Mouse (Mus musculus) stomach, embryonic 15.5 days (tissue): ENCODE data around the gene Grm8. TPM values are rescaled to one million over a fixed set of nuclear protein-coding genes. Genes with fewer than 3 reads are reported as not detected.

Experiments used
- ATAC-seq: fragments of 200-750 bp; cut with Nextera tagmentation; 2 replicates; pipeline ENCODE4 v1.8.0; 2017; ENCODE audit warnings: low read depth, moderate number of reproducible peaks, moderate TSS enrichment; ENCODE audit not compliant: insufficient read depth, low FRiP score
- H3K27ac ChIP-seq: fragments of 300-500 bp; sonication (generic); 2 replicates; pipeline ENCODE4 v1.5.1; 2015; ENCODE audit warnings: mild to moderate bottlenecking, inconsistent platforms
- H3K27me3 ChIP-seq: fragments of 300-500 bp; sonication (generic); replicated peaks from 2 replicates; pipeline ENCODE4 v1.6.1; 2015; ENCODE audit warnings: inconsistent platforms
- H3K36me3 ChIP-seq: fragments of 300-500 bp; sonication (generic); 2 replicates; pipeline ENCODE4 v1.6.1; 2015; ENCODE audit warnings: inconsistent platforms
- H3K4me1 ChIP-seq: fragments of 300-500 bp; sonication (generic); 2 replicates; pipeline ENCODE4 v1.6.1; 2015; ENCODE audit warnings: inconsistent platforms
- H3K4me2 ChIP-seq: fragments of 300-500 bp; sonication (generic); 2 replicates; pipeline ENCODE4 v1.6.1; 2015; ENCODE audit warnings: mild to moderate bottlenecking, inconsistent platforms
- H3K4me3 ChIP-seq: fragments of 300-500 bp; sonication (generic); replicated peaks from 2 replicates; pipeline ENCODE4 v1.5.1; 2015; ENCODE audit warnings: inconsistent platforms
- H3K9ac ChIP-seq: fragments of 300-500 bp; sonication (generic); 2 replicates; pipeline ENCODE4 v1.6.1; 2015; ENCODE audit warnings: inconsistent platforms
- H3K9me3 ChIP-seq: fragments of 300-500 bp; sonication (generic); 2 replicates; pipeline ENCODE4 v1.6.1; 2016; ENCODE audit warnings: inconsistent platforms
- WGBS: fragments of 180-500 bp; shearing (Covaris S2); methylation state at CpG from one replicate; pipeline ENCODE4 v1.1.7; 2015; 5-methylcytosine and 5-hydroxymethylcytosine counted together
- polyA plus RNA-seq: library from polyadenylated mRNA; unstranded; fragments of >200 nt; fragmentation: Nextera tagmentation; extraction: Ambion mirVana; gene quantifications from 2 replicates; pipeline ENCODE4 v1.2.1, GENCODE M21; 2015

Gene Grm8
- polyA plus RNA-seq, 1 experiment from 2014 or later = 1.6 TPM

DNA sequence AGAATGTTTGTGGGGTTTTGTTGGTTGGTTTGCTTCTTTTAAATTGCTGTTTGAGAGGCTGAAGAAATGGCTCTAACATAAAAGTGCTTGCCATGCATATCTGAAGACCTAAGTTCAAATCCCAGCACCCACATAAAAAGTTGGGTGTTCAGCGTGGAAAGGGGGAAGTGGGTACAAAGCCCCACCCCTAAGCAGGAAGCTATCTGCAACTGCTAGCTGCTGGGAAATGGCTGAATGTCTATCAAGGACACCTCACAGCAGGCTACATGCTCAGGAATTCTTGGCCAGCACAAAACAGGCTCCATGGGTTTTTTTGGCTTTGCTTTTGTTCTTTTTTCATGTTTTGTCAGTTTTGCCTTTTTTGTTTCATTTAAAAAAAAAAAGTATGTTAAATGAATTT is 20.1 kb downstream of the Grm8 start:
- Histone ChIP-seq H3K27ac (no peak overlapping the region), H3K36me3 (no peaks in the 10 kb centered on the region), H3K4me1 (no peaks in the 10 kb centered on the region), H3K4me2 (no peak overlapping the region), H3K9ac (no peak overlapping the region), H3K4me3 (no peak overlapping the region), H3K27me3 (no peaks in the 10 kb centered on the region), H3K9me3 (no peaks in the 10 kb centered on the region)
- WGBS = 76% methylated on average over 1 of the region's 1 CpGs
- ATAC-seq = no peak

DNA sequence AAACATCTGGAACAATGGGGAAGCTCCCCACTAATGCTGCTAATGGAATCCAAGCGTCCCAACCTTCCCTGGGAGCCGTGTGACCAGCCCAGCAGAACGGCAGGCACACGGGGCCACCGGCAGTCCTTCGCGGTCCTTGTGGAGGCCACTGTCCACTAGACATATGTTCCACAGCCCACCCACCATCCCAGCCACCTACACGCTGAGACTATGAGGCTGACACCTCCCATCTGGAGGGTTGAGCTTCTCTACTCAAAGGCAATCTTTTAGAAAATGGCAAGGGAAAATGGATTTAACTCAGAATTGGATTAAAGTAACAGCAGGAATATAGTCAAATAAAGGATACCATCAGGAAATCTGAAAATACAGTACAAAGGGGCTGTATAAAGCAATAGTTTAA is 23.4 kb downstream of the Grm8 start:
- Histone ChIP-seq H3K9me3 (no peaks in the 10 kb centered on the region), H3K4me2 (no peak overlapping the region), H3K27ac (no peak overlapping the region), H3K4me3 (no peak overlapping the region), H3K9ac (no peak overlapping the region), H3K36me3 (no peaks in the 10 kb centered on the region), H3K4me1 (no peaks in the 10 kb centered on the region), H3K27me3 (no peaks in the 10 kb centered on the region)
- ATAC-seq = no peak
- 79% methylated on average over 8 of the region's 8 CpGs for WGBS

DNA sequence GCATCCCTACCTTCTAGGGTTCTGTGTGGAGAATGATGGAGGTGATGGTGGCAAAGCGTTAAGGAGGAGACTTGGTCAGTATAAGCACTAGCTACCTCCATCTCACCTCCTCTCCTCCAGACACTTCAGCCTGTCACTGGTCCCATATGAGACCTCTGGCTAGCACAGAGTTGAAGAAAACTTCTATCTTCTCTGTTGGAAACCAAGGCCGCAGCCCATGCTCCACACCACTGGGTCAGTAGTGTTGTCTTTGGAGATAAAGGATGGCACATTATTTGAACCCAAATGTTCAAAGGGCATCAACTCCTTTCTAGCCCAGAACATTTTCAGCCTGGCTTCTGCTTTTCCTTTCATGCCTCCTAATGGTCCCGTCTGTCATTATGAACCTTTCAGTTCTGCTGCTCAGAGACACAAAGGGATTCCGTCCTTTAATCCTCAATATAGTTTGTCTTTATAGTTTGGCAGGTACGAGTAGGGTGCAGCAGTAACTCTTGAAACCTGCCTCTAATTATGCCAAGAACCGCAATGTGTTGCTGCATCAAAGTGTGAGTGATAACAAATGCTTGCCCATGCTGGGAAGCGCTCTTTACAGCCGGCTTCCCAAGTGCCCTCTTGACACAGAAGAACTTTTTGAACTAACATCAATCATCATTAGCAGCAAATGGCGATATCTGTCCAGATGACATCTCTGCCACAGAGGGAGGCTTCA is 32.2 kb downstream of the Grm8 start:
- Histone ChIP-seq H3K27me3 (no peaks in the 10 kb centered on the region), H3K4me2 (no peak overlapping the region), H3K9ac (no peak overlapping the region), H3K36me3 (no peaks in the 10 kb centered on the region), H3K27ac (no peak overlapping the region), H3K4me1 (no peaks in the 10 kb centered on the region), H3K4me3 (no peak overlapping the region), H3K9me3 (no peaks in the 10 kb centered on the region)
- no peak for ATAC-seq
- 35% methylated on average over 9 of the region's 9 CpGs for WGBS

DNA sequence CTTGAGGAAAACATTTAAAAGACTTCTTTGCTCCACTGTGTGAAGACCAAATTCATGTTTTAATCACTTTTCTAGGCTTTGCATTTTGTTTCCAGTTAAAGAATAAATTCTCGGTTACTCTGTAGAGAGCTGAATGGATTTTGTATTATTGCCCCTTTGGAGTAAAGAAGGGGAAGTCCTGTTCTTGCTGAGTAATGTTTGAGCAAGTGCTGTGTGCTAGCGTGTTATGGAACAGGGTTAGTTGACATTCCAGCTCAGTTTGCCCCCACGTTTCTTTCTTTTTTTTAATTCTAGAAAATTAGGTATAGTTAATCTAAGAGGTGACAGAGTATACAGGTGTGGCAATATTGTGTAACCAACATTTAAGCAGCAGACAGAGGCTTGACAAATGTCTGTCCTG is 35.0 kb downstream of the Grm8 start:
- H3K27ac ChIP-seq = no peak overlapping the region
- ATAC-seq = no peak
- no peak overlapping the region for H3K4me3 ChIP-seq
- no peak overlapping the region for H3K4me2 ChIP-seq
- no peaks in the 10 kb centered on the region for H3K36me3 ChIP-seq
- WGBS = 74% methylated on average over 3 of the region's 3 CpGs
- no peak overlapping the region for H3K9ac ChIP-seq
- no peaks in the 10 kb centered on the region for H3K9me3 ChIP-seq
- H3K27me3 ChIP-seq = no peaks in the 10 kb centered on the region
- H3K4me1 ChIP-seq = no peaks in the 10 kb centered on the region

DNA sequence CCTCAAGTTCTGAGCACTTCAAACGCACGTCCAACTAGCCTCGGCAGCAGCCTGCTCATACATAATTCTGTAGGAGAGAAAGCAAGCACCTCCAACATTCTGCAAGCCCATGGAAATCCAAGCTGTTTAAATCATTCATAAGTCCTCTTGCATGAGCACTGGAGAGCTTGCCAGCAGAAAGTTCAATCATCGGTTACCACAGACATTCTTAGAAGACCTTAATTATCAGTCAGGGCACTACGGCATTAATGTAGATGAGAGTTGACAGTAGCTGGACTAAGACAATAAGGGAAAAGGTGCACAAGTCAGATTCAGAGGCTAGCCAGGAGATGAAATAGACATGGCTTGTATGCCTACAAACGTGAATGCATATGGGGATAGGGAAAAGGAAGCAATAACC is 42.5 kb downstream of the Grm8 start:
- H3K9ac ChIP-seq = no peak overlapping the region
- no peak for ATAC-seq
- H3K4me2 ChIP-seq = no peak overlapping the region
- no peak overlapping the region for H3K27ac ChIP-seq
- no peaks in the 10 kb centered on the region for H3K4me1 ChIP-seq
- 87% methylated on average over 6 of the region's 6 CpGs for WGBS
- no peaks in the 10 kb centered on the region for H3K27me3 ChIP-seq
- H3K4me3 ChIP-seq = no peak overlapping the region
- H3K36me3 ChIP-seq = no peaks in the 10 kb centered on the region
- H3K9me3 ChIP-seq = no peaks in the 10 kb centered on the region

DNA sequence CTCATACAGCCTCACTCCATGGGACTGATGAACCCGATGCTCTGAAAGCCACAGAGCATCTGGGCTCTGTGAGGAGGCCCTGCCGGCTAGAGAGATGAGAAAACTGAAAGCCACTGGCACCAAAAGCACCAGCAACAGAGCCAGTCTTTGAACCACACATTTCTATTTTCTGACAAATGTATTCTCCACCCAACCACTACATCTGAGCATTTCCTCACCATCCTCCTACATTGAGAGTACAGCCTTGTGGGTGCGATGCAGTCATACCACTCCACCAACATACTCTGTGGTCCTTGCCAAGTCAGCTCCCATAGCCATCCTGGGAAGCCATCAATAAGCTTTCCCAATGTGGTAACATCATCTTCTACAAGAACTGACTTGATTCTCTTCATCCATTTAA is 43.1 kb downstream of the Grm8 start:
- H3K27ac ChIP-seq = no peak overlapping the region
- H3K4me3 ChIP-seq = no peak overlapping the region
- H3K9ac ChIP-seq = no peak overlapping the region
- no peak overlapping the region for H3K4me2 ChIP-seq
- no peaks in the 10 kb centered on the region for H3K9me3 ChIP-seq
- 95% methylated on average over 3 of the region's 3 CpGs for WGBS
- H3K4me1 ChIP-seq = no peaks in the 10 kb centered on the region
- no peaks in the 10 kb centered on the region for H3K36me3 ChIP-seq
- no peak for ATAC-seq
- no peaks in the 10 kb centered on the region for H3K27me3 ChIP-seq

DNA sequence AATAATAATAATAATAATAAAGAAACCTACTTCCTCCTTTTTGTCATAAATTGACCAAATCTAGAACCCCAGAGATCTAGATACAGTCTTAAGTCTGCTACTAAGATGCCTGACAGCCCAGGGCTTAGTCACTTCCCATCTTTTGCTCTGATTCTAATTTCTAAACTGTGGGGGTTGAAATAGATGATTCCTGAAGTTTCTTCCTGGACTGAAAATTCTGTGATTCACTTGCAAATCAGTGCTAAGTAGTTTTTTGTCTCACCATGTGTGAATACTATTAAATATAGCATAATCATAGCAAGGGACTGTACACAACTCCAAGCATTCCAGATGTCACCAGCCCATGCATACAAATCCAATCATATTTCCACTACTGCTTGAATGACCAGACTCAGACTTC is 44.0 kb downstream of the Grm8 start:
- Histone ChIP-seq H3K4me3 (no peak overlapping the region), H3K9me3 (no peaks in the 10 kb centered on the region), H3K27ac (no peak overlapping the region), H3K4me2 (no peak overlapping the region), H3K27me3 (no peaks in the 10 kb centered on the region), H3K9ac (no peak overlapping the region), H3K4me1 (no peaks in the 10 kb centered on the region), H3K36me3 (no peaks in the 10 kb centered on the region)
- no peak for ATAC-seq

DNA sequence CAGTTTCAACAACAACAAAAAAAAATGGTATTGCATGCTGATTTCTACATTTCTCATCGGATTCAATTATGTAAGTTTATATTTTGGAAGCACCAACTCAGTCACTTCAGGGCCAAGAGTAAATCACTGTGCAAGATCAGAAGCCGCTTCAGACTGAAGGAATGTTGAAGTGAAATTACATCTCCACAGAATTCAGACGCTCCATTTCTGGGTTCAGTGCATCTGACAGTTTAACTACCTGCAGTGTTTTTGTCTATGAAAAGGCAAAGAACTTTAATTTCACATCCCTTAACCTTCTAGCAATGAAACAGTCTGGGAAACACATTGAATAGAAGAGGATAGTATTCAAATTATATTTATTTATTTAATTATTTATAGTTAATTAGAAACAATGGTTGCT is 59.4 kb downstream of the Grm8 start:
- 81% methylated on average over 3 of the region's 3 CpGs for WGBS
- Histone ChIP-seq H3K27ac (no peak overlapping the region), H3K9me3 (no peaks in the 10 kb centered on the region), H3K4me1 (no peaks in the 10 kb centered on the region), H3K27me3 (no peaks in the 10 kb centered on the region), H3K4me3 (no peak overlapping the region), H3K36me3 (no peaks in the 10 kb centered on the region), H3K9ac (no peak overlapping the region), H3K4me2 (no peak overlapping the region)
- ATAC-seq = no peak

DNA sequence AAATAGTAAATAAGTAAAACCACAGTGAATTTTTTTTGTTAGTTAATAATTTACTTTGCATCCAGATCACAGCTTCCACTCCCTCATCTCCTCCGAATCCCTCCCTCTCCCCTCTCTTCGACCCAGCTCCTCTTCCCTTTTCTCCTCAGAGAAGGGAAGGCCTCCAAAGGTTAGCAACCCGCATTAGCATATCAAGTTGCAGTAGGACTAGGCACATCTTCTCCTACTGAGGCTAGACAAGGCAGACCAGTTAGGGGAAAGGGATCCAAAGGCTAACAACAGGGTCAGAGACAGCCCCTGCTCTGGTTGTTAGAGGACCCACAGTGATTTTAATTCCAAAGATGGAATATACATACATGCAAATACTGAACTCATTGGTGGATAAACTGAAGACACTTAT is 60.5 kb downstream of the Grm8 start:
- Histone ChIP-seq H3K4me3 (no peak overlapping the region), H3K4me1 (no peaks in the 10 kb centered on the region), H3K27ac (no peak overlapping the region), H3K27me3 (no peaks in the 10 kb centered on the region), H3K9me3 (no peaks in the 10 kb centered on the region), H3K4me2 (no peak overlapping the region), H3K9ac (no peak overlapping the region), H3K36me3 (no peaks in the 10 kb centered on the region)
- WGBS = 60% methylated on average over 3 of the region's 3 CpGs
- ATAC-seq = no peak

DNA sequence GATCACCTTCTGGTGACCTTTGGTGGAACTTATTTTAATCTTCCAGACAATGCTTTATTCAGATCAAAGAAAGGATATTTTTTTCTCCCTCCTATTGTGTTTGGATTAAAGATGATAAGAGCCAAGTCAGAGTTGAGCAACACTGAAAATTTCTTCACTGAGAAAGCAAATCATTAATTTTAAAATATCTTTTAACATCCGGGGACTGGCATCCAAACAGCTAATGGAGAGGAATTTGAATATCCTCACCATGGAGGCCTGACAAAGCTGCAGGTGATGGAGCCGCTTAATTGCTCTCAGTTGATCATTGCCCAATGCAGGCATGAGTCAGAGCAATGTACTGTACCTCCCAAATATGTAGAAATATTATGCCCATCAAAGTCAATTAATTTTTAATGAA is 83.0 kb downstream of the Grm8 start:
- Histone ChIP-seq H3K4me2 (no peak overlapping the region), H3K9me3 (no peaks in the 10 kb centered on the region), H3K4me1 (no peaks in the 10 kb centered on the region), H3K4me3 (no peak overlapping the region), H3K27ac (no peak overlapping the region), H3K27me3 (no peaks in the 10 kb centered on the region), H3K36me3 (no peaks in the 10 kb centered on the region), H3K9ac (no peak overlapping the region)
- no peak for ATAC-seq
- 71% methylated on average over 2 of the region's 2 CpGs for WGBS

DNA sequence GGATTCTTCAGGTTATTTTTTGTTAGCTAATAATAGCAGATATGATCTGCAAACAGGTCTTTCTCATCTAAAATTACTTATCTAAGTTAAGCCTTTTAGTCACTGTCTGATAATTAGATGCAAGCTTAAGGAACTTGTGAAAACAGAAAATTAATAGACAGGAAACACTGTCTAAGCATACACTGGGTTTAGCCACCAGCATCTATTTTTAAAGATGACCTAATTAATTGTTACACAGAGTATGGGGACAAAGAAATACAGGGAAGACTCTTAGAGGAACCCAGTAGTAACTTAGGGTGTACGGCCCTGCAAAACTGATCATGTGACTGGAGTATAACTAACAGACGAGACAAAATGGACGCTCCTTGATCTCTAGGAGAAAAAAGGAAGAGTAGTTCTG is 92.6 kb downstream of the Grm8 start:
- no peaks in the 10 kb centered on the region for H3K9me3 ChIP-seq
- no peak overlapping the region for H3K9ac ChIP-seq
- ATAC-seq = no peak
- WGBS = 82% methylated on average over 3 of the region's 3 CpGs
- H3K27me3 ChIP-seq = no peaks in the 10 kb centered on the region
- H3K27ac ChIP-seq = no peak overlapping the region
- no peak overlapping the region for H3K4me3 ChIP-seq
- no peaks in the 10 kb centered on the region for H3K4me1 ChIP-seq
- H3K36me3 ChIP-seq = no peaks in the 10 kb centered on the region
- no peak overlapping the region for H3K4me2 ChIP-seq

DNA sequence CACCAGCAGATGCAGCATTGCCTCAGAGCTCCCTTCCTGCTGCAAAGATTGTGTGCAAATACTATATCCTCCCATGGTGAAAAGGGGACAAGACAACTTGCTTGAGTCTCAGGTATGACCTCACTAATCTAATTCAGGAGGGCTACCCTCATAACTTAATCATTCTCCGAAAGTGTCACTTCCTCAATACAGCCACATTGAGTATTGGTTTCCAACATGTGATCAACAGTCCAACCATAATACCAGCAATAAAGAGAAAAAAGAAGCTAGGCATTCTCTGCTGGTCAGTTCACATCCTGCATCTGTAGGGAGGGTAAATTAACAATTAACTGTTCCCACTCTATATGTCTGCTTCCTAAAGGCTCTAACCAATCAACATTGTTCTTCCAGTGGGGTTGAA is 94.2 kb downstream of the Grm8 start:
- no peaks in the 10 kb centered on the region for H3K9me3 ChIP-seq
- no peak overlapping the region for H3K4me2 ChIP-seq
- ATAC-seq = no peak

DNA sequence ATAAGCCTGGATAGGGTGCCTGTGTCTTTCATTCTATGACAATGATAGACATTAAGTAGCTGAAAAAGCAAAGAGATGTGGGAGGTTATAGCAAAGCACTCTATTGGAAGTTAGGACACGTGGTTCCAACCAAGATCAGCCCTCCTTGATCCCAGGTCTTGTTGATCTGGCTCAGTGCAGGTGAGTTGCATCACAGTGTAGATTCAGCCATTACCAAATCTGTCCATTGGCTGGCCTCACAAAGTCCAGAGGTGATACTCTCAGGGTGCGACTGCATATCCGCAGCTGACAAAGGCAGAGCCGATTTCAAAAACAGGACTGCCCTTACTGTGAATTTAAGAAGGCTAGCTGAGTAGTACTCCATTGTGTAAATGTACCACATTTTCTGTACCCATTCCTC is 103.0 kb downstream of the Grm8 start:
- Histone ChIP-seq H3K4me2 (no peak overlapping the region), H3K36me3 (no peaks in the 10 kb centered on the region), H3K27ac (no peak overlapping the region), H3K4me3 (no peak overlapping the region), H3K4me1 (no peaks in the 10 kb centered on the region), H3K9ac (no peak overlapping the region), H3K27me3 (no peaks in the 10 kb centered on the region), H3K9me3 (no peaks in the 10 kb centered on the region)
- ATAC-seq = no peak
- WGBS = 90% methylated on average over 4 of the region's 4 CpGs

More for the DNA sequence above, 94.2 kb downstream of the Grm8 start:
- no peaks in the 10 kb centered on the region for H3K27me3 ChIP-seq
- H3K4me3 ChIP-seq = no peak overlapping the region
- H3K4me1 ChIP-seq = no peaks in the 10 kb centered on the region
- no peaks in the 10 kb centered on the region for H3K36me3 ChIP-seq
- H3K27ac ChIP-seq = no peak overlapping the region
- no peak overlapping the region for H3K9ac ChIP-seq
- 84% methylated on average over 1 of the region's 1 CpGs for WGBS
